Mouse (Mus musculus): ENCODE results near the gene Sppl3.

DNA sequence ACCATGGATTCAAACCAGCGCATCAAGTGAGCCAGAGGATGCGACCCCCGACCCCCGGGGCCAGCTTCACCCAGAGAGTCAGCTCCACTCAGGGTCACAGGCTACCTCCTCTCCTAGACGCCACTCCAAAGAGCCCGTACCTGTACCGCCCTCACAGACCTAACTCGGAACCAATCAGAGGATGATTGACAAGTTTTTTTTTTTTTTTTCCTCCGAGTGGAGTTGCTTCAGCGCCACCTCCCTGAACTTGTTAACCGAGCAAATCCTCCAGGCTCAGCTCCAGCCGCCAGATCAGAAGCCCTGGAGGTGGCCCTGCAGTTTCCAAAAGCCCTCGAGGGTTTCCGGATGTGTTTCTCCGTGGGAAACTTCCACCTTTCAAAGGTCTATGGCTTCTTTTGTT lies 28.9 kb upstream of the Sppl3 start:
- TF ChIP-seq CTCF (IDR thresholded peaks at IDR 0.05; ENCODE audit: extremely low read depth, insufficient read depth, low read length) (no peak), POLR2A (IDR thresholded peaks at IDR 0.05; ENCODE audit: extremely low read depth, insufficient read depth, low read length) (no peak)
